Mouse (Mus musculus): ENCODE measurements around the gene Nmrk2.

DNA sequence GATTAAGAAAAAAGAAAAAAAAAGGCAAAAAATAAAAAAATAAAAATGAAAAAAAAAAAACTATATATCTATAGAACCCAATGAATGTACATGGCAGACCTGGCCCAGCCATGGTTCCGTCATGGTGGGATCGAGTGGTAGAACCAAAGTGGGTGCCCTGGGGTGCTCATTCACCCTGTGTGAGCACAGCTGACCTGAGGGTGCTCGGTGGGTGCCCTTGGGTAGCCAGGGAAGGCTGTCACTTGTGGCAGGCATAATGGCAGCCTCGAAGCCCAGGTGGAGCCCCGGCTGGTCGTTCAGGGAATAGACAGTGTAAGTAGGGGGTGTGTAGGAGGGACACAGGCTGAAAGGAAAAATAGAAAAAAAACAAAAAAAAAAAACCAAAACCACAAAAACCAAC is 50.6 kb downstream of the Nmrk2 start:
- no peak for TF ChIP-seq CTCF (IDR thresholded peaks at IDR 0.05; ENCODE audit: low read depth)
- TF ChIP-seq EP300 (IDR thresholded peaks at IDR 0.05; ENCODE audit: low read depth) = no peak
